Mouse (Mus musculus): ENCODE results near the gene Lasp1.

Gene Lasp1

DNA sequence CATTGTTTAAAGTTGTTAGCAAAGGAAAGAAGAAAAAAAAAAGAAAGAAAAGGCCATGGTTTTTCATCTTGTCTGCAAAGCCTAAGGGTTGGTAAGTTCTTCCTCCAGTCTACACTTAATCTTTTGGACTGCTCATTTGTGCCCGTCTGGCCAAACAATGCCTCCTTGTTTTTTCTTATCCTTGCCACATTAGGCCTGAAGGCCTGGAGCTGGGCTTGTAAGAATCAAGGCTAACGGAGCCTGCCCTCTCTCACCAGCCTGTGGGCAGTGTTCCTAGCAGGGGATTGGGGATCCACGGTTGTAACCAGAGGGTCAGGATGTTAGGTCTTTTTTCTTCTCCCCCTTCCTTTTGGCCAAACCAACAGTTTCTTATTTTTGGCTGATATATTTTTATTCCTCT is 12.2 kb downstream of the Lasp1 start:
- no peak for DNase-seq (ENCODE audit: low read depth, low spot score)

- DNase-seq (ENCODE audit: low read depth, low spot score): no peak
Measured at GRCm38 (mm10) chr11:97811569-97812362, 13.0 kb downstream of the Lasp1 start.

GRCm38 (mm10) chr11:97812491-97812921 is 13.7 kb downstream of the Lasp1 start:
- no peak for DNase-seq (ENCODE audit: low read depth, low spot score)

GRCm38 (mm10) chr11:97813085-97813484 is 14.3 kb downstream of the Lasp1 start:
- DNase-seq (ENCODE audit: low read depth, low spot score): no peak

DNA sequence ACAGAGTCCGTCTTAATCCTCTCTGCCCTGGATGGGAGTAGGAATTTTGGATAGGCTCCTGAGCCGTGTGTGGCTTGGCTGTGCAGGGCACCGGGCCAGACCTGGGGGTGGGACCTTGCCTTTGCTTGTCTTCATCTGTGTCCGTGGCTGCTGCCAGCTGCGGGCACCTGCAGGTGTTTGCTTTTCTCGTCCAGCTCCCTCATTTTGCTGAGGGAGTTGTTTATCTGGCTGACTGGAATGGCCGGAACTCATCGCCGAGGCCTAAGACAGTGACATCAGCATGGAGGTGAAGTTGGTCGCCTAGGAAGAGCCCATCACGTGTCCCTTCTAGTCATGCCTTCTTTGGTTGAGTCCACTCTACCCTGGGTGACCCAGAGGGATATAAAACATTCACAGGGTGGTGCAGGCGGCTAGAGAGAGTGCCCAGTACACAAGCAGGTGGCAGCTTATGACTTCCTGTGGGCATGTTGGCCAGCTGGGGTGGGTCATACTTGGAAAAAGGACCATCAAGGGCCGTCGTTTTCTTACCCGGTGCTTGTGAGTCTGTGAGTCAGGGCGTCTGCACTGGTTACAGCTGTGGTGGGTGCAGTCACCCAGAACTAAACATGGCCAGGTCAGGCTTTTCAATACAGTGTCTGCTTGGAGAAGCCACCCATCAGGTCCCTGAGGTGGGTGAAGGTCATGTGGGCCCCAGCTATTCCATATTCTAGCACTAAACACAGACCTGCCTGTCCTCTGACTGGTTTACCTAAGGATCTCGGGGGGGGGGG is 15.1 kb downstream of the Lasp1 start:
- no peak for DNase-seq (ENCODE audit: low read depth, low spot score)

GRCm38 (mm10) chr11:97815736-97816135 is 16.9 kb downstream of the Lasp1 start:
- no peak for DNase-seq (ENCODE audit: low read depth, low spot score)

DNA sequence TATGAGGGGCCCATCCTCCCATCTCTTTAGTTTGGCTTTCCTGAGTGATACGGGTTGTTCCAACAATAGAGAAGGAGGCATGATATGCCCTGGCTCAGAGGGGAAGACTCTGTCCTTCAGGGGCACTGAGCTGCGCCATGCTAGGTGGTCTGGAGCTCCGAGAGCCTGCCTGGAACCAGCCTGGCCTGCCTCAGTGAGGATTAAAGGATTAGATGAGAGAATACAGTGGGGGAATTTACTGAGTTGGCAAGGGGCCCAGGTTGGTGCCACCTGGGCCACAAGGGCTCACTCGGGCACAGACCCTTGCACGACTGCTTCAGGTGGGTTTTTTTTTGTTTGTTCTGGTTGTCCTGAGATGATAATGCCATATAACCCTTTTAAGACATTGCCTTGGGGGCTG is 17.4 kb downstream of the Lasp1 start:
- DNase-seq (ENCODE audit: low read depth, low spot score): no peak

DNA sequence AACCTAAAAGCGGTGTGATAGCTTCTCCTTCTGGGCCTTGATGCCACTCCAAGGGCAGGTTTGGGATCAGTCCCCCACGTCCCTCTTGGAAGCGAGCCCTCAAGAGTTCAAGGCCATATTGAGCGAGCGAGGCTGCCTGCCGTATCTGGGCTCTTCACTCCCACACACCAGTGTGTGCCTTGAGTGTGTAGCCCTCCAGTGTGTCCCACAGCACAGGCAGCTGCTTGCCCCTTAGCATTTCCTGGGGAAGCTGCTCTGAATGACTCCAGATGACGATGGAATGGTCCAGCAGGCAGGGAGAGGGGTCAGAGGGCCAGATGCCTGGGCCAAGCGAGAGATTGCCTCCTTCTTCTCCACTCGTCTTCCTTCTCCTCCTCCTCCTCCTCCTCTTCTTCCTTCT is 18.1 kb downstream of the Lasp1 start:
- no peak for DNase-seq (ENCODE audit: low read depth, low spot score)

- DNase-seq (ENCODE audit: low read depth, low spot score): no peak
Measured at GRCm38 (mm10) chr11:97817379-97817778, 18.6 kb downstream of the Lasp1 start.

DNA sequence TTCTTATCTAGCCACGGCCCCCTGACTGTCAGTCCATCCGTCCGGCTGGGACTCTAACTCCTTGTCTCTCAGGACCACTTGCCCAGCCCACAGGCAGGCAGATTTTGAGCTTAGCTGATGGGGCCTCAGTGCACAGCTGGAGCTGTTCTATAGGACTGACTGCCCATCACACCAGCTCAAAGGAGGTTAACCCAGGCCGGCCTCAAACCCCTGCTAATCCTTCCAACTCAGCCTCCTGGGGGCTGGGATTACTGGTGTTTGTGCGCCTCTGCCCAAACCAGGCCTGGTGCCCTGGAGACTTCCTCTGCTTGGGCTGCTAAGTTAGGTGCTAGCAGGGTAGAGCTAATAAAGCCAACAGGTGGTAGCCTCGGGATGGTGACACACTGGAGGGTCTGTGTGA is 19.2 kb downstream of the Lasp1 start:
- DNase-seq (ENCODE audit: low read depth, low spot score): no peak

DNA sequence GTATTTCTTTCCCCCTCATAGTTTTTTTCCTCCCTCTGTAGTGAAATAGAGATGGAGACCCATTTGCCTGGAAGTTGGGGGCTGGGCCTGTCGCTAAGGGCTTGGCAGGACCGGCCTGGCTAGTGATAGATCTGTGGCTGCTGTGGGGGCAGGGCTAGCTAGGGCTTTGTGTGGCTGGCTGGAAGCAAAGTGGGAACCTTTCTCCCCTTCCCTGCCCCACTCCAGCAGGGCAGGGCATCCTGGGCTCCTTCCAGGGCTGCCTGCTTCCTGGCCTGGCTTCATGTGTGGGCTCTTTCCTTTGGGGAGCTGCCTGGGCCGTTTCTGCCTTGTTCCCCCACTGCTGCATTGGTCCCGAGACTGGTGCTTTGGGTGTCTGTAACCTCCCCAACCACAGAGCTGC is 19.8 kb downstream of the Lasp1 start:
- no peak for DNase-seq (ENCODE audit: low read depth, low spot score)

DNA sequence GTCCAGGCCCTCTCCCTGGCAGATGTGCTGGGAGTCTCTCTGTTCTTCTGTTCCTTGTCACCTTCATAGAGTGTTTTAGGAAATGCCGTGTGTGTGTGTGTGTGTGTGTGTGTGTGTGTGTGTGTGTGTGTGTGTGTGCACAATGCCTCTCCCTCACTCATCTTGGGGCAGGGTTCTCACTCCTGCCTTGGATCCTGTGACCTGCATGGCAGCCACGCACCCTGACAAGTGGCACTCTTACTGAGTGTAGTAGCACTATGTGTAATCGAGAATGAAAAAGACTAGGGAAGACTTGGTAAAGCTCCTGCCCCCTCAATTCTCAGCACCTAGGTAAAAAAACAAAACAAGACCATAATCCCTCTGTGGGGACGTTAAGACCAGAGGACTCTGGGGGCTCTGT is 20.3 kb downstream of the Lasp1 start:
- no peak for DNase-seq (ENCODE audit: low read depth, low spot score)

GRCm38 (mm10) chr11:97819923-97820322 is 21.1 kb downstream of the Lasp1 start:
- no peak for DNase-seq (ENCODE audit: low read depth, low spot score)

GRCm38 (mm10) chr11:97820840-97821239 is 22.0 kb downstream of the Lasp1 start:
- DNase-seq (ENCODE audit: low read depth, low spot score): no peak

GRCm38 (mm10) chr11:97821401-97822064 is 22.7 kb downstream of the Lasp1 start:
- no peak for DNase-seq (ENCODE audit: low read depth, low spot score)

DNA sequence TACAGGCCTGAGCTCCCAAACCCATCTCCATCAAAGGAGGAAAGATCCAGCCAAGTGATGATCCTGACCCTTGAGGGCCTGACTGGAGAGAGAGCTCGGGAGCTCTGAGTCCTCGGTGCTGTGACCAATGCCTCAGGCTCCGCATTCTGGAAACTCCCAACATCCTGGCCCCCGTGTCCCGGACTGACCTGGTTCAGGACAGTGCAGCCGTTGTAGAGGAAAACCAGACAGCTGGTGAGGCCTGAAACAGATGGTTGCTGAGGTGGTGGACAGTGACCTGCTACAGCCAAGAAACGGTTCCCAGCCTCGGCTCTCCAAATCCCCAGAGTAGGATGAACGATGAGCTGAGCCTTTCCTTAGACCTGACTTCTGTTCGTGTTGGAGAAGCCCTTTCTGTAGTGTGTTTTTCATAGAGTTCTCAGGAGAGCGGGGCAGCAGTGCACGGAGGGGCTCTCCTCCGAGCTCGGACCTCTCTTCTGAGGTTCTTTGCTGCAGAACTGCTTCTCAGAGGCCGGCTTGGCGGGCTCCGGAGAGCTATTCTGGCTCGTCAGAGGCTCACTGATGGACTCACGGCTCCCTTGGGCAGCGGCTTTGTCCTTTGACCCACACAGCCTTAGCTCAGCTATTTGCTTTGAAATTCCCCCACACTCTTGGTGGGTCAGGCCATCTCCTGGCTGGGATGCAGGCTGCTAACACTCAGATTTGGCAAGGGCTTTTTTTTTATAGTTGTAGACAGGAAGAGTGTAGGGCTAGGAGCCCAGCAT is 24.2 kb downstream of the Lasp1 start:
- no peak for DNase-seq (ENCODE audit: low read depth, low spot score)

- DNase-seq (ENCODE audit: low read depth, low spot score): no peak
Measured at GRCm38 (mm10) chr11:97824168-97824567, 25.4 kb downstream of the Lasp1 start.

DNA sequence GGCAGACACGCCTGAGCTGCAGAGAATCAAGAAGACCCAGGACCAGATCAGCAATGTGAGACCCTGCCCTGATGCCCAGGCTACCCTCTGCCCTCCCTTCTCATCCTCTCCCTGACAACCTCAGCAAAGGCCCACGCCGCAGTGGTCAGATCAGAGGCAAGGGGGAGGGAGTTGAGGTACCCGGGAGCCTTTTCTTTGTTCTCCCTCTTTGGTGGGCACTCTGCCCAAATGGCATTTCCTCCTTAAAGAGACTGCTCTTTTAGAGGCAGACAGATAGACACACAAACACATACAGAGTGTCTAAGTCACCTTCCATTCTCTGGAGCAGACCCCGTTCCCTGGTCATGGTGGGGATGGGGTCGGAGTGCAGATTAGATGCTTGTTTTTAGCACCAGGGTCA is 26.1 kb downstream of the Lasp1 start:
- DNase-seq (ENCODE audit: low read depth, low spot score): no peak

- no peak for DNase-seq (ENCODE audit: low read depth, low spot score)
Measured at GRCm38 (mm10) chr11:97825295-97825694, 26.5 kb downstream of the Lasp1 start.

DNA sequence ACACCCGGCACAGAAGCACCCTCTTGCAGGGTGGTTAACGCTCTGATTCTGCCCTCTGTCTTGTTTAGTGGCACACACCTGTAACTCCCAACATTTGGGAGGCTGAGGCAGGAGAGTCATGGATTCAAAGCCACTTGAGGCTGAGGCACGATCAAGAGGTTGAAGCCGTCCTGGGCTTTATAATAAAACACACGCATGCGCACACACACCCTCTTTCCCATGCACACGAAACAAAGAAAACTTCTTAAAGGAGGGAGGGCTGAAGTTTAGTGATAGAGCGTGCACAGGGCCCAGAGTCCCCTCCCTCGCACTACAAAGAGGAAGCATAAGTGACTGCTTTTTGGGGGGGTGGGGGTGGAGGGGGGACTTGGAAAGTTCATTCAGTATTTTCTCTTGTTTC is 27.2 kb downstream of the Lasp1 start:
- no peak for DNase-seq (ENCODE audit: low read depth, low spot score)

GRCm38 (mm10) chr11:97826414-97826813 is 27.6 kb downstream of the Lasp1 start:
- DNase-seq (ENCODE audit: low read depth, low spot score): no peak

GRCm38 (mm10) chr11:97827654-97828053 is 28.9 kb downstream of the Lasp1 start:
- DNase-seq (ENCODE audit: low read depth, low spot score): no peak
